Mouse (Mus musculus) lung, postnatal 14 days (tissue): Measurements from ENCODE around the gene Pprc1.

Source experiments
- DNase-seq: peaks from one replicate; pipeline ENCODE4 v3.0.0; 2021

Gene Pprc1

GRCm38 (mm10) chr19:46044271-46044992 is at the start of gene Pprc1:
Pprc1 (plus strand) TSS chr19:46044886.
- DNase-seq, result peak; percentile 50

GRCm38 (mm10) chr19:45997365-45997764 is 47.3 kb upstream of the Pprc1 start:
- DNase-seq, result no peak

- DNase-seq, result peak; percentile 89
These were observed 46.6 kb upstream of the Pprc1 start, which contains the start of gene Armh3 for GRCm38 (mm10) chr19:45997785-45998693. Armh3 (minus strand) TSS chr19:45998488.

GRCm38 (mm10) chr19:45998694-45999217 is 45.9 kb upstream of the Pprc1 start:
- no peak for DNase-seq

GRCm38 (mm10) chr19:45999378-45999777 is 45.3 kb upstream of the Pprc1 start:
- no peak for DNase-seq

GRCm38 (mm10) chr19:46002279-46002678 is 42.4 kb upstream of the Pprc1 start:
- DNase-seq, result no peak

- peak; percentile 89 for DNase-seq
These were observed 41.1 kb upstream of the Pprc1 start, which contains the start of gene Hps6 for GRCm38 (mm10) chr19:46003371-46004226. Hps6 (plus strand) TSS chr19:46003508.

GRCm38 (mm10) chr19:46004814-46005466 is 39.7 kb upstream of the Pprc1 start:
- DNase-seq, result no peak

GRCm38 (mm10) chr19:46005680-46006079 is 39.0 kb upstream of the Pprc1 start:
- DNase-seq, result no peak

- DNase-seq, result peak; percentile 93
These were observed 30.0 kb upstream of the Pprc1 start for GRCm38 (mm10) chr19:46014572-46015178.

GRCm38 (mm10) chr19:46016023-46016422 is 28.7 kb upstream of the Pprc1 start:
- no peak for DNase-seq

GRCm38 (mm10) chr19:46024959-46025358 is 19.7 kb upstream of the Pprc1 start:
- no peak for DNase-seq

GRCm38 (mm10) chr19:46026567-46026966 is 18.1 kb upstream of the Pprc1 start:
- no peak for DNase-seq

GRCm38 (mm10) chr19:46028747-46029320 is 15.9 kb upstream of the Pprc1 start:
- DNase-seq, result no peak

GRCm38 (mm10) chr19:46029652-46030051 is 15.0 kb upstream of the Pprc1 start:
- no peak for DNase-seq

GRCm38 (mm10) chr19:46030196-46030983 is 14.3 kb upstream of the Pprc1 start:
- DNase-seq, result no peak

- DNase-seq, result no peak
These were observed 12.8 kb upstream of the Pprc1 start for GRCm38 (mm10) chr19:46031689-46032432.

- no peak for DNase-seq
These were observed 11.8 kb upstream of the Pprc1 start for GRCm38 (mm10) chr19:46032731-46033510.

GRCm38 (mm10) chr19:46033911-46034310 is 10.8 kb upstream of the Pprc1 start:
- DNase-seq, result no peak
